Mouse (Mus musculus): ENCODE results near the gene Tctn1.

- TF ChIP-seq CTCF (IDR thresholded peaks at IDR 0.05): no peak
- TF ChIP-seq POLR2A (IDR thresholded peaks at IDR 0.05; ENCODE audit: insufficient read depth, low read depth, low read length): no peak
- no peak for TF ChIP-seq EP300 (IDR thresholded peaks at IDR 0.05; ENCODE audit: insufficient read depth, low read depth, low read length)
Measured at GRCm38 (mm10) chr5:122262104-122262503, 2.2 kb downstream of the Tctn1 start.

Measured in heart, adult 2 months (tissue).